Comparison of ENCODE assay signal across 22 mouse cellular contexts in the genomic region with DNA sequence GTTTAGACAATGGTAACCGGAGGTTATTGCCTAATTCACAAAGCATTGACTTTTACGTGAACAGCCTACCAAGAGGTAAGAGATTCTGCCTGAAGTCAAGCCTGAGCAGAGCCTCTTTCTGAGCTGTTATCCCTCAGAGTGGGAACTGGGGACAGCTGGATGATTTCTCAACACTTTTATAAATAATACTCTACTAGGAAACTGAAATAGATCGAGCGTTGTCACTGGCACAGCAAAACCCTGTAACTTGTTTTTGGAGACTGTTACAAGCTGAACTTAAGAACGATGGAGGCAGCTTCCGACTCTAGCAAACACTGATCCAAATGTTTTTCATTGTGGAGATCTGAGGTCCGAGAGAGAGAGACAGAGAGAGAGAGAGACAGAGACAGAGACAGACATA. TPM values are rescaled to one million over a fixed set of nuclear protein-coding genes. Genes with fewer than 3 reads are reported as not detected.
DNase-seq lines count a peak whose midpoint lies in the region; ATAC-seq and TF ChIP-seq lines count a peak whose summit lies in the region.
"Had no signal": no experiment of that assay in that cellular context is flagged by ENCODE, and none has a peak within 500 bp of the region (broad histone marks: within the 10 kb centered on the region; RNA-seq: fewer than 3 reads in every experiment).

No protein-coding gene starts in this region.

- DNase-seq in heart, embryonic 10.5 days (ENCODE audit: low spot score), result peak; percentile 24
- no peak for DNase-seq in heart, postnatal 25 days (ENCODE audit: low spot score)
- peak; percentile 33 to 47 for DNase-seq in right cerebral cortex, adult 2 months (ENCODE audit: low spot score in 2 of 2)
- DNase-seq in right cerebral cortex, postnatal 14 days, result no peak
- peak; percentile 56 to 69 for DNase-seq in left cerebral cortex, postnatal 14 days (ENCODE audit: low spot score in 2 of 2)
- no peak for DNase-seq in hindbrain, postnatal 0 days (ENCODE audit: low spot score)
- DNase-seq in hindbrain, embryonic 11.5 days (ENCODE audit: low spot score), result no peak
- DNase-seq: cerebellum, postnatal 25 days; heart, adult 11 months; kidney, adult 9 months; thymus, postnatal 4 days had no signal

- H3K36me3 ChIP-seq in heart, embryonic 10.5 days, result no peaks in the 10 kb centered on the region
- H3K36me3 ChIP-seq in hindbrain, postnatal 0 days (ENCODE audit: insufficient read depth, low read length), result no peaks in the 10 kb centered on the region
- no peaks in the 10 kb centered on the region for H3K36me3 ChIP-seq in hindbrain, embryonic 11.5 days (ENCODE audit: control insufficient read depth, insufficient read depth, low read length)
- H3K36me3 ChIP-seq: forebrain, embryonic 12.5 days; midbrain, embryonic 15.5 days had no signal

- no peak overlapping the region for H3K4me3 ChIP-seq in heart, embryonic 10.5 days
- H3K4me3 ChIP-seq in hindbrain, postnatal 0 days (ENCODE audit: low read length), result no peak overlapping the region
- no peak overlapping the region for H3K4me3 ChIP-seq in hindbrain, embryonic 11.5 days (ENCODE audit: low read depth, low read length)
- H3K4me3 ChIP-seq: forebrain, embryonic 12.5 days; megakaryocyte, embryonic 14.5 days; midbrain, embryonic 15.5 days had no signal

- no peak for TF ChIP-seq CTCF in hindbrain, postnatal 0 days (IDR thresholded peaks at IDR 0.05; ENCODE audit: low read depth)

- WGBS in heart, embryonic 10.5 days, result 86% methylated on average over 7 of the region's 7 CpGs
- 88% methylated on average over 7 of the region's 7 CpGs for WGBS in hindbrain, postnatal 0 days
- WGBS in hindbrain, embryonic 11.5 days, result 95% methylated on average over 7 of the region's 7 CpGs

- ATAC-seq in hindbrain, postnatal 0 days, result no peak
- ATAC-seq in hindbrain, embryonic 11.5 days (ENCODE audit: low FRiP score), result no peak
- no peak for ATAC-seq in megakaryocyte, adult 5-6 weeks (ENCODE audit: poor library complexity, severe bottlenecking)
- ATAC-seq: midbrain, embryonic 15.5 days had no signal

- no peak overlapping the region for H3K27ac ChIP-seq in heart, embryonic 10.5 days
- H3K27ac ChIP-seq in hindbrain, postnatal 0 days, result no peak overlapping the region
- H3K27ac ChIP-seq in hindbrain, embryonic 11.5 days (ENCODE audit: low read depth, low read length), result no peak overlapping the region
- H3K27ac ChIP-seq: forebrain, embryonic 12.5 days; midbrain, embryonic 15.5 days had no signal

- peaks cover 3% of the 10 kb centered on the region; the same call in 1 of the 2 replicates for H3K4me1 ChIP-seq in heart, embryonic 10.5 days
- H3K4me1 ChIP-seq in hindbrain, postnatal 0 days (ENCODE audit: insufficient read depth, low read length), result no peaks in the 10 kb centered on the region
- H3K4me1 ChIP-seq in hindbrain, embryonic 11.5 days (replicated peaks; ENCODE audit: control insufficient read depth, insufficient read depth, low read length), result no peaks in the 10 kb centered on the region
- H3K4me1 ChIP-seq: forebrain, embryonic 12.5 days; midbrain, embryonic 15.5 days had no signal

- H3K4me2 ChIP-seq in hindbrain, postnatal 0 days (ENCODE audit: low read depth, low read length), result no peak overlapping the region
- no peak overlapping the region for H3K4me2 ChIP-seq in hindbrain, embryonic 11.5 days (replicated peaks; ENCODE audit: low read depth, low read length)
- H3K4me2 ChIP-seq: forebrain, embryonic 12.5 days; midbrain, embryonic 15.5 days had no signal

- intact Hi-C loops in heart, postnatal 25 days (cut with DNase I), result no loop called here
- intact Hi-C loops in left cerebral cortex, postnatal 14 days (cut with DNase I), result loop anchor here (5.0 kb wide), 1 partner anchor 56 kb away; no protein-coding TSS in a partner anchor

- no peaks in the 10 kb centered on the region for H3K27me3 ChIP-seq in heart, embryonic 10.5 days (ENCODE audit: insufficient read depth, poor library complexity, severe bottlenecking)
- no peaks in the 10 kb centered on the region for H3K27me3 ChIP-seq in hindbrain, postnatal 0 days (ENCODE audit: insufficient read depth, low read length)
- H3K27me3 ChIP-seq in hindbrain, embryonic 11.5 days (ENCODE audit: control insufficient read depth, insufficient read depth, low read length), result no peaks in the 10 kb centered on the region
- H3K27me3 ChIP-seq: CH12.LX; forebrain, embryonic 12.5 days; midbrain, embryonic 15.5 days had no signal

- H3K9ac ChIP-seq in hindbrain, postnatal 0 days (replicated peaks; ENCODE audit: low read length), result no peak overlapping the region
- no peak overlapping the region for H3K9ac ChIP-seq in hindbrain, embryonic 11.5 days (ENCODE audit: low read depth, low read length)
- H3K9ac ChIP-seq: forebrain, embryonic 12.5 days; midbrain, embryonic 15.5 days had no signal

- no peaks in the 10 kb centered on the region for H3K9me3 ChIP-seq in heart, embryonic 10.5 days
- no peaks in the 10 kb centered on the region for H3K9me3 ChIP-seq in hindbrain, postnatal 0 days (ENCODE audit: low read length)
- H3K9me3 ChIP-seq in hindbrain, embryonic 11.5 days (ENCODE audit: control insufficient read depth, low read length), result no peaks in the 10 kb centered on the region
- H3K9me3 ChIP-seq: forebrain, embryonic 12.5 days; megakaryocyte, embryonic 14.5 days; midbrain, embryonic 15.5 days had no signal

RNA-seq across cellular contexts. Expression of a gene that starts 4.2 kb away (rescaled TPM):
- polyA plus RNA-seq in heart, embryonic 10.5 days (2016; fragmentation: Nextera tagmentation; extraction: Ambion mirVana), result not detected in 2 replicates
- total RNA-seq in heart, postnatal 25 days (2021), result not detected
- total RNA-seq in left cerebral cortex, postnatal 14 days (2021), result not detected
- total RNA-seq in hindbrain, postnatal 0 days (2014; rRNA removed), result not detected in 2 replicates
- not detected in 2 replicates for polyA plus RNA-seq in hindbrain, postnatal 0 days (2015; fragmentation: Nextera tagmentation; extraction: Ambion mirVana)
- polyA plus RNA-seq in hindbrain, embryonic 11.5 days (2014; fragmentation: Nextera tagmentation; extraction: Ambion mirVana), result not detected in 2 replicates
- total RNA-seq in megakaryocyte, adult 5-6 weeks (2015), result 4.5 and 12.4 TPM in 2 replicates
- 13.4 and 13.8 TPM in 2 replicates for total RNA-seq in megakaryocyte, adult 5-6 weeks (2017)
- total RNA-seq: adrenal gland, adult 18-20 months; layer of hippocampus, postnatal 10 days had no signal
- polyA plus RNA-seq: forebrain, embryonic 12.5 days; heart, embryonic 14.5 days; intestine, embryonic 14.5 days; limb, embryonic 14.5 days; liver, embryonic 16.5 days; midbrain, embryonic 15.5 days had no signal

Comparison
In these comparisons a context has a peak if more than half of its experiments do, and no peak if none do; other contexts are left out.
1. DNase-seq: peak in heart, embryonic 10.5 days (single experiment), right cerebral cortex, adult 2 months (2 of 2) and left cerebral cortex, postnatal 14 days (2 of 2); none in heart, postnatal 25 days (single experiment), right cerebral cortex, postnatal 14 days (single experiment), hindbrain, postnatal 0 days (single experiment) and hindbrain, embryonic 11.5 days (single experiment).